Mouse (Mus musculus) bone marrow macrophage, adult 2 months (primary cell): ENCODE data around the gene Trex1.

ENCODE experiments used
- CTCF ChIP-seq: IDR thresholded peaks from 2 replicates; pipeline ENCODE4 v1.5.1; 2012; ENCODE audit warnings: low read depth, mild to moderate bottlenecking, low read length, moderate library complexity
- POLR2A ChIP-seq: IDR thresholded peaks from 2 replicates; pipeline ENCODE4 v1.6.1; 2012; ENCODE audit warnings: mild to moderate bottlenecking, low read depth, low read length, borderline replicate concordance

GRCm38 (mm10) chr9:109031686-109032085 lies 27.8 kb downstream of the Trex1 start:
- TF ChIP-seq CTCF (no peak), POLR2A (no peak)
